Mouse (Mus musculus): ENCODE data around the gene Nfatc2.
A peak's percentile ranks its signal among the peaks of the same experiment; 100 is the strongest.

Gene Nfatc2

DNA sequence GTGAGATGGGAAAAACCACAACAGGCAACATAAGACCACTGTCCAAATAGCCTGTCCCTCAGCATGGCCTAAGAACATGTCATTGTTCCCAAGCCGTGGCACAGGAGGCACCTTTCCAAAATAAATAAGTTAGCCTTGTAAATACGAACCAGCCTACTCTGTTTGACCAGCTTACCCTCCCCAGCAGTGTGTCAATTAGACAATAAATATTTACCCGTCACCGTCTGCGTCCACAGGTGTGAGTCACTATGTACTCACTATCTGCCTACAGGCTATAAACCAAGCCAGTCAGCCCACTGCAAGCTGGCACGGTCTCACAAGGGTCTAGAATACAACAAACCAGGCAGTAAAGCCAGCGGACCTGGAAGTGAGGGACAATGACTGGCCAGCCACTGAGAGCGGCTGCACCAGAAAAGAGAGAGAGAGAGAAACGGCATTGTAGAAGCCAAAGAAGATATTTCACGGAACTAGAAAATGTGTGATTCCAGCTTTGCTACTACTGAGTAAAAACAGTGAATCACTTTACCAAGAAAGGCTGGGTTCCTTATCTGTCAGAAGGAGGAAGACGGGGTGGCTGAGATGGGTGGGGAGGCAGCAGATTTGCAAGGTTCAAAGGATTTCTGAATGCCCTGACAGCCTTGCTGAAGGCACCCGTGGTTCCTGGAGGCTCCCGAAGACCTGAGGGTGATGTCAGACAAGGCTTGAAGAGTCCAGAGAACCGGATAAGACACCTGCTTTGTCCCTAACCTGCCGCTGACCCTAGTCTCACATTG is 69.2 kb downstream of the Nfatc2 start:
- no peak for DNase-seq (ENCODE audit: low spot score in 2 of 2)

- DNase-seq (ENCODE audit: low spot score in 2 of 2) = no peak
Measured at GRCm38 (mm10) chr2:168528551-168528950, 72.9 kb downstream of the Nfatc2 start.

- DNase-seq (ENCODE audit: low spot score in 2 of 2) = no peak
Measured at GRCm38 (mm10) chr2:168527430-168527792, 74.0 kb downstream of the Nfatc2 start.

DNA sequence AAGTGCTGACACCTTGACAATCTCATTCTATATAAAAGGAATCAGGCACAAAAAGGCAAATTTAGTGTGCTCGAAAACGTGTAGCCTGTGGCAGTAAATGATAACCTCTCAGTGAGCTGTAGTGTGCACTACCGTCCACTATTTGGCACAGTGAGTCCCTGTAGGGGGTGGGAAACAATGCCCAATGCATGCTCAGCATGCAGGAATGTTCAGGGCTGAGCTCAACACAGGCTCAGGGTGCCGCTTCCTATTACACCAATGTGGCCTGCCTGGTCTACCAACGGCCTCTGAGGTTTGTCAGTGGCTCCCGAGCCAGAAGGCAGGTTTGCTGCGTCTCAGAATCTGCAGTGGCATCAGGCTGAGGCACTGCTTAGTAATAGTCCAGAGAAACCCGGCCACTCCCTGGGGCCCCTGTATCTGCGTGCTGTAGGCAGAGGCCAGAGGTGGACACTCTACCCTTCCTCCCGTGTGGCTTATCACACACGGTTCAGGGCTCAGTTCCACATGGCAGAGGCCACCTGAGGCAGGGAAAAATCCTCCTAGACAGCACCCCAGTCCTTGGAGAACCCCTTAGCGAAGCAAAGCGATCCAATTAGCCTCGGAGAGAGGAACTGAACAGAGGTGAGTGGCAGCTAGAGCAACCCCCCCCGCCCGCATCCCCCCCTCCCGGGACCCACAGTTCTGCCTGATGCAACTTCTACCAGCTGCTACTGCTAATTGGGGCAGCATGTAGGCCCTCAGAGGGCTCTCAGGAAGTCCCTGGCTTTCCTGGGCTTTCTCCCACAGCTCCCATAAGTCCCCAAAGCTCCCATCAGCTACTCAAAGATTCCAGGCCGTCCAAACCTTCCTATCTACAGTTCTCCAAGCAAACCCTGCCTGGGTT is 74.7 kb downstream of the Nfatc2 start:
- DNase-seq (ENCODE audit: low spot score in 2 of 2) = no peak

GRCm38 (mm10) chr2:168525391-168526154 is 75.9 kb downstream of the Nfatc2 start:
- no peak for DNase-seq (ENCODE audit: low spot score in 2 of 2)

DNA sequence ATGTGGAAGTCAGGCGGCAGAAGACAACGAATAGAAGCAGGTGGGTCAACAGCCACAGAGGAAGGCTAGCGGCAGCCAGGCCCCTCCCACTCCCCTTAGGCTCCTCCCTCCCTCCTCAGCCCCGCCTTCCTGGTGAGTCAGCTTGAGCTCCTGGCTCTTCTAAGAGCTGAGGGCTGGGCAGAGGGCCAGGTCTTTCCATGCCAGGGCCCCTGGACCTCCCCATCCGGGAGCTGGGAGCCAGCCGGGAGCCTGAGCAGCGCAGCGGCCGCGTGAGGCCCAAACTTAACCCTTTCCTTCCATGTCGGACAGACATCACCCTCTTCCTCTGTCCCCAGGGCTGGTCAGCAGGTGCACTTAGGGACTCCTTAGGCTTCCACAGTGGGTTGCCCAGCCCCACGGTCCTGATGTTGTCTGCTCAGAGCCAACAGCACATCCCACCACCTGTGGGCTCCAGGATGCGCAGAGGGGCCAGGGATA is 76.5 kb downstream of the Nfatc2 start:
- peak; percentile 78 for DNase-seq (ENCODE audit: low spot score in 2 of 2)

GRCm38 (mm10) chr2:168522247-168522646 is 79.2 kb downstream of the Nfatc2 start:
- DNase-seq (ENCODE audit: low spot score in 2 of 2) = no peak

DNA sequence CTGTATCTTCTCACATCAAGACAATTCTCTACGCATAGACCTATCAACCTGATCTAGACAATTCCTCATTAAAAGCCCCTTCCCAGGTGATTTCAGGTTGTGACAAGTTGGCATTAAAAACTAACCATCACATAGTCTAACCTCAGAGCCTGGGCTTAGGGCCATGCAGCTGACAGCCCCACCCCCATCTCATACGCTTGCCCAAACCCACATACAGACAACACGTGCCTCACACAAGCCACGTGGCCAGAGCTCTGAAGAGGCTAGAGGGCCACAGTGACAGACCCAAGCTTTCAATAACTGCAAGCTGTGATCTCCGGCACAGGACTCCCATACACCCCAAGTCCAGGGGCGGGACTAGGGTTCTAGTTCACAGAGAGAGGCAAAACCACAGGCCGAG is 80.7 kb downstream of the Nfatc2 start:
- DNase-seq (ENCODE audit: low spot score in 2 of 2) = no peak

DNA sequence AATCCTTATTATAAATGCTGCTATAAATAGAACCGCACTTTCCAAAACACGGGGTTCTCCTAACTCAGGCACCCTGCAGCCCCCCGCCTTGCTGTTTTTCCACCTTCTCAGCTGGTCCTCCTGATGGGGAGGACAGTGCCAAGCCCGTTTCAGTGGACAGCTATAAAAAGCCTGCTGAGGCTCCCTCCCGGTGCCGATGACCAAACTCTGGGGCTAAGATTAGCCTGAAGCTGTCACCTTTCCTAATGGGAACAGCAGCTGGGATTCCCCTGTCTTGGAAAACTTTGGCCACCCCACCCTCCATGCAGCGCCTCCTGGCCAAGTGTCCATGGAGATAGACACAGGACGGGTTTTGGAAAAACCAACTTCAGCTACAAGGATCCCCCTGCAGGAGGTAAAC is 81.9 kb downstream of the Nfatc2 start:
- no peak for DNase-seq (ENCODE audit: low spot score in 2 of 2)

GRCm38 (mm10) chr2:168518256-168518659 is 83.2 kb downstream of the Nfatc2 start:
- no peak for DNase-seq (ENCODE audit: low spot score in 2 of 2)

DNA sequence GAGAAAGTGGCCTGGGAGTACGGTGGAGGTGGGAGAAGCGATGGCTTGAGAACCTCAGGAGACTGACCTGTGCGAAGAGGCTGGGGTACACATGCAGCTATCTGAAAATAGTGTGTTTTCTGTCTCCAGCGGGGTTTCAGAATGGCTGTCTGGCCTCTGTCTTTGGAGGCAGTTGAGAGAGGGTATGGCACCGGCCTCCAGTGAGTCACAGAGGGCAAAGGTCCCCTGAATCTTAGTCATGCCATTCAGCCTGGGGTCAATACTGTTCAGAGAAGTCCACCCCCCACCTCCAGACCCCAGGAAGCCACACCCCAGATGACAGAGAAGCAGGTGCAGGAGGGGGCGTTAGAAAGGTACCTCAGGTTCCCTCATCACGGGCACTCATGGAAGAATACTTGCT is 83.7 kb downstream of the Nfatc2 start:
- no peak for DNase-seq (ENCODE audit: low spot score in 2 of 2)

DNA sequence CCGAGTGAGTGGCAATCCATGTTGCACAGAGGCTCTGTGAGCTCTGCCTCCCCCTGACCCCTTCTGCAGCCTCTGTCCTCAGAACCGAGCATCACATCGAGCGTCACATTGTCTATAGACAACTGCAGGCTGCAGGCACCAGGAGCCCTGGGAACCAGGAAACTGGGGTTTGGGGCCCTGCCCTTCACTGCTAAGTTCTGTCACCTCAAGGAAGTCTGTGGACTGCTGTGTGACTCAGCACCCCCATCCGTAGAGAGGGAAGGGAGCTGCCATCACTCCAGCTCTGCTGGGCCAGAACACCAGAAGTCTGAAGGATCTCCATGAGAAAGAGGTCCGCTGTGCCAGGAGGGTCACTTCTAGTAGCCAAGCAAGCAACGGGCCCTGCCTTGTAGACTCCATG is 84.7 kb downstream of the Nfatc2 start:
- DNase-seq (ENCODE audit: low spot score in 2 of 2) = no peak

- no peak for DNase-seq (ENCODE audit: low spot score in 2 of 2)
Measured at GRCm38 (mm10) chr2:168515466-168515865, 86.0 kb downstream of the Nfatc2 start.

DNA sequence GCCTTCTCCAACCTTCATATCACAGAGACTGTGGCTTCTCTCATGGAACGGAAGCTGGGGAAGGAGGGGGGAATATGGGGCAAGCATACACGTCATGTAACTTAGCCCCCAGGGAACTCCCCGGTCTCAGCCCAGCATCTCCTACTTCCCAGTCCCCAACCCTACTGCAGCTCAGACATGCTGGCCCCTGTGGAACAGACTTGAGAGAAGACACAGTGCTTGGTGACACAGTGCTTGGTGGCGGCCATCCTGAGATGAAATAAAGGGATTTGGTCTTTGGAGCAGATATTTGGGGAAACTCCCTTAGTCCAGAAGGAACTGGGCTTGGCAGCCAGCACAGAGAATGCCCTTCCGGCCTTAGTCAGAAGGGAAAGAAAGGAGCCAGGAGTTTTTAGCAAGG is 87.3 kb downstream of the Nfatc2 start:
- DNase-seq (ENCODE audit: low spot score in 2 of 2) = no peak

- DNase-seq (ENCODE audit: low spot score in 2 of 2) = no peak
Measured at GRCm38 (mm10) chr2:168511529-168511928, 89.9 kb downstream of the Nfatc2 start.

- DNase-seq (ENCODE audit: low spot score in 2 of 2) = no peak
Measured at GRCm38 (mm10) chr2:168508469-168509198, 92.8 kb downstream of the Nfatc2 start.

DNA sequence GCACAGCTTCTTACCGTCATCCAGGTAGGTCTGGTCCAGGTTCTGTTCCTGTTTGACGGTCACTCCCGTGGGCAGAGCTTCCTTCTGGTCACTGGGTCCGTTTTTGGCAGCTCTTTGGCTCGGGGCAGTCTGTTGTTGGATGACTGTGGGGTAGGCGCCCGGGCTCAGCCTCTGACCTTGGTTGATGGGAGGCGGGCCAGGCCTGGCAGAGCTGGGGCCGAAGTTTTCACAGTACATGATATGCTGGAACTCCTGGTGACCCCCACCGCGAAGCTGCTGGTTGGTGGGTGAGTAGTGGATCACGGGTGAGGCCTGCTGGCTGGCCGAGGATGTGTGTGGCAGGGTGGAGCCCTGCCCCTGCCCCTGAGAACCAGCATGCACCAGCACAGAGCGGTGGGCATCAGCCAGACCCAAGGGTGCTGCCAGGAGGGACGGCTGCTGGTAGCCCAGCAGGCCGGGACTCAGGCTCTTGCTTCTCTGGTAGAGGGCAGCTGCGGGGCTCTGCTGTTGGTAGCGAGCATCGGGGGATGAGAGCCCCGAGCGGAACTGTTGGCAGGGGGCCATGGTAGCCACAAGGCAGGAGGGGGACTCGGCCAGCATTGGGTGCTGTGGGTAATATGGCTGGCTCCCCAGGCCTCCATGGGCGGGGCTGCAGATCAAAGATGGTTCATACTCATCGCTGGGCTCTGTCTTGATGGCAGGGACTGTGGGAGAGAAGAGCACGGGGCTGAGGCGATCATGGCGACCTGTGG is 96.8 kb downstream of the Nfatc2 start:
- DNase-seq (ENCODE audit: low spot score in 2 of 2) = no peak

GRCm38 (mm10) chr2:168503735-168504134 is 97.7 kb downstream of the Nfatc2 start:
- DNase-seq (ENCODE audit: low spot score in 2 of 2) = no peak

GRCm38 (mm10) chr2:168500750-168501149 is 100.7 kb downstream of the Nfatc2 start:
- no peak for DNase-seq (ENCODE audit: low spot score in 2 of 2)

DNA sequence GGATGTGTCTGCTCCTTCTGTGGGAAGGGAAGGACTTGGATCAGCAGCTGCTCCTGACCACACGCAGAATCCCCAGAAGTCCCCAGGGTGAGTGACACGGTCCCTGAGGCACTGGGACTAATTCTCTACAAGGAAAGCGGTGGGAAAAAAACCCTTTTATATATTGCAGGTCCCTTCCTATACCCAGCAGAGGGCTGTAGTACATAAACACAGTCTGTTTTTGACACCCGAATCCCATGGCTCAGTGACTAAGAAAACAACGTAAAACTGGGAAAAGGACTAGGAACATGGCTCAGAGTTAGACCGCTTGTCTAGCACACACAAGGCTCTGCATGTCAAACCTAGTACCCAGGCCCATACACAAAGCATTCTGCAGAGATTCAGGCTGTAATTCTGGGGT is 101.2 kb downstream of the Nfatc2 start:
- DNase-seq (ENCODE audit: low spot score in 2 of 2) = no peak

- peak; percentile 30 to 37 for DNase-seq (ENCODE audit: low spot score in 2 of 2)
Measured at GRCm38 (mm10) chr2:168491791-168492190, 109.7 kb downstream of the Nfatc2 start.
